Mouse (Mus musculus): ENCODE measurements around the gene Sin3a. TPM values are rescaled to one million over a fixed set of nuclear protein-coding genes. Genes with fewer than 3 reads are reported as not detected.

Gene Sin3a
- total RNA-seq, 2 experiments from 2014 or later = 15.3 to 17.3 TPM

DNA sequence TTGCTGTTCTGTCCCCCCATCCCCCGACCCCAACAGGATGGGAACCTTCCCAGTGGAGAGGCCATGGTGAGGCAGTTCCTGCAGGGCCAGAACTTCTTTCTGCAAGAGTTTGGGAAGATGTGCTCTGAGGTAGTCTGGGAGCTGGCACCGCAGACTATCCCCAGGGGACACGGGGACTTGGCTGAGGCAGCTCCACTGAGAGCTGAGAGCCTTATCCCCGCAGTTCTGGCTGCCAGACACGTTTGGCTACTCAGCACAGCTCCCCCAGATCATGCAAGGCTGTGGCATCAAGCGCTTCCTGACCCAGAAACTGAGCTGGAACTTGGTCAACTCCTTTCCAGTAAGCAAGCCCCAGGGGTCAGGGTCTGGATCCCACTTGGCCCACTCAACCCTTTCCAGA, 65.4 kb downstream of the Sin3a start:
- DNase-seq (ENCODE audit: low spot score) = no peak

DNA sequence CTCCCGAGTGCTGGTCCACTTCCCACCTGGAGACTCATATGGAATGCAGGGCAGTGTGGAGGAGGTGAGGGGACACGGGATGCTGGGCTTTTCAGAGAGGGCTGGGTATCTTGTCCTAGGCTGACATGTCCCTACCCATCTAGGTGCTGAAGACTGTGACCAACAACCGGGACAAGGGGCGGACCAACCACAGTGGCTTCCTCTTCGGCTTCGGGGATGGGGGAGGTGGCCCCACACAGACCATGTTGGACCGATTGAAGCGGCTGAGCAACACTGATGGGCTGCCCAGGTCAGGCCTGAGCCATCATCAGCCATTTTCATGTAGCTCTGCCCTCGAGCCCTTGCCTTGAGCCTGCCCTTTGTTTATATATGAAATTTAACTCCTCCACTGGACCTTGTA, 65.9 kb downstream of the Sin3a start:
- no peak for DNase-seq (ENCODE audit: low spot score)

DNA sequence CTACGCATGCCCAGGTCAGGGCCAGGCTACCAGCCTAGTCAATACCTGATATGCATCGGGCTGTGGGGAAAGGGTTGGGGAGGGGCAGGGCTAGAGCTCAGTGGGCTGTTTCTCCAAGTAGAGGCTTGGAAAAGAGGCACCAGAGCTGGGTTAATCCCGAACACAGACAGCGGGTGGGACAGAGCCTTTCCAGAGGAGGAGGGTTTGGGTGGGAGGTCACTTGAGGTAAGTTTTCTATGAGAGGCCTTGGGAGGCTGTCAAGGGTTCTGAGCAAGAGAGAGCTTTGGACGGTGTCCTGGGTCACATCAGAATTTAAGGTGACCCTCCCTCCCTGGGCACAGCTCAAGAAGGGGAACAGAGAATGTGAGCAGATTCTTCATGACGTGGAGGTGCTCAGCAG, 66.7 kb downstream of the Sin3a start:
- no peak for DNase-seq (ENCODE audit: low spot score)

DNA sequence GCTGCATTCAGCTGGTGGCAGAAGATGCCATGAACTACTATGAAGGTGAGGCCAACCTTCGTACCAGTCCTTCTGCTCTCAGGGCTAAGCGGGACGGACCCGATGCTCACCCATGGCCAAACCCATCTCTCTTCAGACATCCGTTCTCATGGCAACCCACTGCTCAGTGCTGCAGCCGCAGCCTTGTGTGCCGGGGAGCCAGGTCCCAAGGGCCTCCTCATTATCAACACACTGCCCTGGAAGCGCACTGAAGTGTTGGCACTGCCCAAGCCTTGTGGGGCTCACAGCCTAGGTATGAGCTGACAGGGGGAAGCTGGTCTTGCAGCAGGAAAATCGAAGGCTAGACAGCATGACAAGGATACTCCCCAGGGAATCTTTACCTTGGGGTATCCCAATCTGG, 67.3 kb downstream of the Sin3a start:
- DNase-seq (ENCODE audit: low spot score) = no peak

DNA sequence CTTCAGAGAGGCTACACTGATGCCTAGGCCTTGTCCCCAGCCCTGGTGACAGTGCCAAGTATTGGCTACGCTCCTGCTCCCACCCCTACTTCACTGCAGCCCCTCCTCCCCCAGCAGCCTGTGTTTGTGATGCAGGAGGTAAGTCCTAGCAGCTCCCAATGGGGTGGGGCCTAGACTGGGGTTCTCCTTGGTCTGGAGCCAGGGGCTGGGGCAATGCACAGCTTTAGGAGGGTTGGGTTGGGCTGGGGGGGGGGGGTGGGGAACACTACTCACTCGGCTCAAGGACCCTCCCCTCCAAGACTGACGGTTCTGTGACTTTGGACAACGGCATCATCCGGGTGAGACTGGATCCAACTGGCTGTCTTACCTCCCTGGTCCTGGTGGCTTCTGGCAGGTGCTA, 67.7 kb downstream of the Sin3a start:
- no peak for DNase-seq (ENCODE audit: low spot score)

- no peak for DNase-seq (ENCODE audit: low spot score)
Measured at GRCm38 (mm10) chr9:57141417-57142353, 69.8 kb downstream of the Sin3a start.

- no peak for DNase-seq (ENCODE audit: low spot score)
Measured at GRCm38 (mm10) chr9:57143212-57143611, 71.4 kb downstream of the Sin3a start.

DNA sequence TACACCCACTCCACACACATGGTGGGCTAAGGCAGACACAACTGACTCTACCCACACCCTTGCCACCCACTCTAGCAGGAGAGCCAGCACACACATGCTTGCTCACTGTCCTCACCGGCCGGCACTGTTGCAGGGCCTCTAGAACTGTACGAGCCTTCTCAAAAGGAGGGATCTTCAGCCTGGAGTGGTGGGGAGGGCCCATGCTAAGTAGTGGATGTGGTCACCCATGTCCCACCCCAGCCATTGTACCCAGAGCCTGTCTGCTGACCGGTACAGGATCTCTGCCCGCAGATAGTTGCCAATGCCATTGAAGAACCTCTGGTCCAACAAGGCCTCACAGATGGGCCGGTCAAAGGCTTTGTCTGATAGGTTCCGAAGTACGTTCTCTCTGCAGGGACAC, 73.0 kb downstream of the Sin3a start:
- no peak for DNase-seq (ENCODE audit: low spot score)

DNA sequence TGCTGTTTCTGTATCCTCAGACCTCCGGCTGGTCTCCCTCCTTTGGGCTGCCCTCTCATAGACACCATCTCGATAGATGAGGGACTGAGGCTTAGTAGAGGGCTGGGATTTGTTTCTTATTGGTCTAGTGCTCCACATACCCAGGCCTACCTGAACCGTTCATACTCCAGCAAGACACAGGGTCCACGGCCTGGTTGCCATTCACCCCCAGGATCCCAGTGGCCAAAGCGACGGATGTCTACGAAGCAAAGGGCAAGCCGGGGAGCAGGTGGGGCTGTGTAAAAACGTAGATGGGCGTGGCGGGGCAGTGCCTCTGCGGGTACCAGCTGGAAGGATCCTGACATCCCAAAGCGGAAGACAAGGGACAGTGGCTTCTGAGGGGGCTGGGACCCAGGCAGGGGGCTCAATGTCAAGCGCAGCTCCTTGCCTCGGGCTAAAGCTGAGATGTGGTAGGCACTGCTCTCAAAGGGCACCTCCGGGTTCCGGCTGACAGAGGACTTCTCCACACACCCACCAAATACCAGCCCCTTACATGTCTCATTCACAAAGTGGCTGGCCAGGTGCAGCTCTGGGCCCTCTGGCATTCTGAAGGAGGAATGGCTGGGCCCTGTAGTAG, 74.7 kb downstream of the Sin3a start:
- DNase-seq (ENCODE audit: low spot score) = no peak

DNA sequence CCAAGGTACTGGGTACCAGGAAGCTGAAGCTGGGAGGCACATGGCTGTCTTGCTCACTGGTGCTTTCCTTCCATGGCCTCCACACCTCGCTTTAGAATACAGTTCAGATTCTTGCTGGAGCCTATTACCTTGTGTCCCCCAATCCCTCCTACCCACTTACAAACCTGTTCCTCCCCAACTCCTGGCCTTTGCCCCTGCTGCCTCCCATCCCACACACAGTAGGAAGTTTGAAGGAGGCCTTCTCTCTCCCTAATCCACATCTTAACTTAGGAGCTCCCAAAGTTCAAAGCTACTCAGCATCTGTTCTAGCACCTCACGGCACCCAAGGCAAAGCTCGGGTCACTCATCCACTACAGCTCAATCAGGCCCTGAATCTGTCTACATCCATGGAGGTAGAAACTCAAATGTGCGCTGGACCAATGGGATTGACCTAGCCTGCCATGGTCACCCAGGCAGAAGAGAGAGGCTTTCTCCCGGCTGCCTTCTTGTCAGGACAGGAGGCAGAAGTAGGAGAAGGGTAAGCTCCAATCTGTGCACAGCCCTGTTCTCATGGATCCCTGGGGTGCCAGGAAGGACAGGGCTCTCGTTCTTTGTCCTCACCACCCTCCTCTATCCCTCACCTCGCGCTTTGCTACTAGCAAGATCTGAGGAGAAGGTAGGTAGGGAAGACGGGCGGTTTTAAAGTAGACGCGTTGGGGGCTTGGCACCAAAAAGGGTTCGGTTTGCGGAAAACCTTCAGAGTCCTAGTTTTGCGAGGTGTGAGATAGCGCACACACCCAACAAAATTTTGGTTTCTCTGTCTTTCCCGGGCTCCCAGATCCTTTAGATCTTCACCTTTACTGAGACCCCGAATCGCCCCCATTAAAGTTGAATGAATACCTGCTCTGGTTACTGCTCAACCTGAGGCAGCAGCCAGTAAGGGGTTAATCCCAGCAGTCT, 75.6 kb downstream of the Sin3a start:
- no peak for DNase-seq (ENCODE audit: low spot score)

- peak; percentile 91 for DNase-seq (ENCODE audit: low spot score)
Measured at GRCm38 (mm10) chr9:57148144-57148878, 76.5 kb downstream of the Sin3a start, which contains the start of gene Neil1. Gene Neil1 (minus strand): TSS chr9:57148305.

DNA sequence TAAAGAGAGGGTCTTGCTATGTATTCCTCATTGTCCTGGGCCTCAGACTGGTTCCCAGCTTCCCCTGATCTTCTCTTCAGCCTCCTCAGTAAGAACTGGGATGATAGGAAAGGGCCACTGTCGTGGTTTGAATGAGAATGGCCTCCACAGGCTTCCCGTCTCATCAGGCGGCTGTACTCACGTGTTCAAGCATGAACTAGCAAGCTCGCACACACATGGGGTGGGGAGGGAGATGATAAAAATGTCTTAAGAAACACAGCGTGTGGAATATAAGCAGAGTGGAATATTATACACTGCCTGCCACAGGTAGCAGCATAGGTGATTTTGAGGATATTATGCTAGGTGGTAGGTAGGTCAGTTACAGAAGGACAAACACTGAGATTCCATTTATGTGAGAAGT, 77.2 kb downstream of the Sin3a start:
- DNase-seq (ENCODE audit: low spot score) = no peak

GRCm38 (mm10) chr9:57150192-57150591, 78.4 kb downstream of the Sin3a start:
- DNase-seq (ENCODE audit: low spot score) = no peak

DNA sequence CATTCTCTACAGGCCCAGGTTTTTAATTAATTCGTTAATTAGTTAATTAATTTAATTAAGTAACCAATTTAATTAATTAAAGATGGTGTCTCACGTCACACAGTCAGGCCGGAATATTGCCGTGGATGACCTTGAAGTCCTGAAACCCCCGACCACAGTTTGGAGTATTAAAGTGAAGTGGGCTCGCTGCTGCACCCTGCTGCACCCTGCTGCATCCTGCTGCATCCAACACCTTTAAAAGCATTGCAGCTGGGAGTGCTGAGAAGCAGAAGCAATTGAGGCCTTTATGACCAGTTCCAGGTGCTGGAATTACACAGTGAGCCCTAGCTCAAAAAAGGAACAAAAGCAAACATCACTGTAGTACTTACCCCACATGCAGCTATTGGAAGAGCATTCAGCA, 80.5 kb downstream of the Sin3a start:
- no peak for DNase-seq (ENCODE audit: low spot score)

DNA sequence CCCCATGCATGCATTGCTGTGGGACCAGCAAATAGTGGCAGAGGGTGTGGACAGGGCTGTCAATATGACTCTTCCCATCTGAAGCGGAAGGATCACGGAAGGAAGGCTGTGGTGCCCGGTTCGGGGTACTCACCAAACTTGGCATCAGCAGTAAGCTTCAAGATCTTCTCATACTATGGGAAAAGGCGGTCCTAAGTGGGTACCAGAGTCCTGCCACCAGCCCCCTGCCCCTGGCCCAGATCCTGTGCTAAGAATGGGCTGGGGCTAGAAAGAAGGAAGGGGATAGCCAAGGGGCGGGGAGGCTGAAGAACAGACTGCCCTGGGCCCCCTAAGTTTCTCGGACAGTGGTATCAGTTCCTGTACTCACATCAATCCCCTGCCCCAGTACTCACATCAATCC, 84.5 kb downstream of the Sin3a start:
- DNase-seq (ENCODE audit: low spot score) = no peak

DNA sequence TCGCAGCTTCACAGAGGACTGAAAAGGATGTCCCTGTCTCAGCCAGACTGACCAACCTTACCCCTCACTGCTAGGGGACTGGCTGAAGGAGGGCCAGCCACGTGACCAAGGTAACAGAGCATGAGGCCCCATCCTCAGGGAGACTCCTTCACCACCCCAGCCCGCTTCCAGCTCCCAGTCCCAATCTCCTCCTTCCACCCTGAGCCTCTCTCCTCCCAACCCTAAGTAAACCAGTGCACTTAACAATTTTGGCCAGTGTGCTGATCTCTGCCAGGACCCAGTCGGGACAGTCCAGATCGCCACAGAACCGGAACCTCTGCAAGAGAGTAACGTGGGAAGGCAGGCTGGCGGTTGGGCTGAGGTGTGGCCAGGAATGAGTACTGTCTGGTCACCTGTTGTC, 85.0 kb downstream of the Sin3a start:
- DNase-seq (ENCODE audit: low spot score) = no peak

DNA sequence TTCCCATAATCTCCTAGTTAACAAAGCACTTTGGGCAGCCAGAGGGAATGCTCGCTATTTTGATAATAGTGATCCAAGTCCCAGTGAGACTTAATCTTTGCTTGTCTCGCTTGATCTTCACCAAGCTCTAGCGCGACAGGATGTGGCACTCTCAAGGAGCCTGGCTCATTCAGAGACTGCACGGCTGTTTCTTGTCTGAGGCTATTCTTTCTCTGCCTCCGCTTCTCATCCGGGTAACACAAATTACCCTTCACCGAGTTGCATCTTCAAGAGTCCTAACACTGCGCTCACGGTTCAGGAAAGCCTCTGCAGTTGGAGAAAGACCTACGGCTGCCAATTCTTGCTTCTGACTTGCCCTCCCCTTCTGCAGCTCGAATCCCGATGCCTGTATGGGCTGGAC, 85.7 kb downstream of the Sin3a start:
- DNase-seq (ENCODE audit: low spot score) = no peak

DNA sequence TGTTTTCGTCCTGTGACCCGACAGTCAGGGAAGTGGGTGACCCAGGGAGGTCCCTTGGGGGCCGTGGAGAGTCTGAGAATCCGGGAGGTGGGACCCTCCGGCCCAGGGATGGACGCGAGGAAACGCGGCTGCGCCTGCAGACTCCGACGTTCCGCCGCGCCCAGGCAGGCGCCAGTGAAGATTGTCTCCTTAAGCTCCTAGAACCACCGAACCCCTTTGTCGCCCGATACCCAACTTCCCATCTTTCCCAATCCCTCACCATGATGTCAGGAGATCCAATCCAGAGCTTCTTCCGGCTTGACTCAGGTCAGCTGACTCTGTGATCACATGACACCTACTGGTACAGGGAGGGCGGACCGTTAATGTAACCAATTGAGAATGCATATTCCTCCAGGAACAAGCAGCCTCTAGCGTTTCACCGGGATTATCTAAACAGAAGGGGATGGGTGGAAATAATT, 86.2 kb downstream of the Sin3a start, which contains the start of gene Commd4:
Gene Commd4 (minus strand): TSS at position 319 of the 458 bp plus-strand sequence.
- peak; percentile 96 for DNase-seq (ENCODE audit: low spot score)

GRCm38 (mm10) chr9:57158506-57158905, 86.7 kb downstream of the Sin3a start:
- DNase-seq (ENCODE audit: low spot score) = no peak

DNA sequence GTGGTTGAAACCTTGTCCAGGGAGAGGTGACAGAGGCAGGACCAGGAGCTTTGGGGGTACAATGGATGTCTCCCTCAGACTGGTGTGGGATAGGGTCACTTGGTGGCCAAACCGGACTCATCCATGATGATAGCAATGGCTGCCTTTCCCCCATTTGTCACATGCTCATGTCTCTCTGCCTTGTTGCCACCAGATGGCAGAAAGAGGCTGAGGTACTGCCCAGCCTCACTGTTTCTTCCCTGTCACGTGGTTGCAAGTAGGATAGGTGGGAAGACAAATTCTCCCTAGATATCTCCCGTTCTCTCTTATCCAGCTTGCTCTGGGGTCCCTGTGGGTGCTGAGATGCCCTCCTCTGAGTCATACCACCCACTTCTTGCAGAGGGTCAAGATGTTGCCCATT, 90.7 kb downstream of the Sin3a start:
- no peak for DNase-seq (ENCODE audit: low spot score)

DNA sequence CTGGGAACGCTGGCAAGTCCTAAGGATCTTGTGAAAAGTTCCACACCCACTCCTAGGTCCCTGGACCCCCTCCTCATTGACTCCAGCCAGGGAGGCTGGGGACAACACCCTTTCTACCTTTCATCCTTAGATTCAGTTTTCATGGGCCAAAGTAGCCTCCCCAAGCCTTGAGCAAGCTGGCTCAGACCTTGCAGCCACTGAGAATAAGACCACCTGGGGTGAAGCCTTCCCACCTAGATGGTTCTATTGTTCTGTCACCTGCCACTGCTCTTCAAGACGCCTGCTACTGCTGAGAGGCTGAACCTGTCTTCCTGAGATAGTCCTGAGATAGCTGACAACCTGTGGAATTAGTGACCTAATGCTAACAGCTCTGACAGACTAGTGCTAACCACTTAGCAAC, 91.3 kb downstream of the Sin3a start:
- no peak for DNase-seq (ENCODE audit: low spot score)
